ENCODE assay signal across 15 mouse cellular contexts in the genomic region with DNA sequence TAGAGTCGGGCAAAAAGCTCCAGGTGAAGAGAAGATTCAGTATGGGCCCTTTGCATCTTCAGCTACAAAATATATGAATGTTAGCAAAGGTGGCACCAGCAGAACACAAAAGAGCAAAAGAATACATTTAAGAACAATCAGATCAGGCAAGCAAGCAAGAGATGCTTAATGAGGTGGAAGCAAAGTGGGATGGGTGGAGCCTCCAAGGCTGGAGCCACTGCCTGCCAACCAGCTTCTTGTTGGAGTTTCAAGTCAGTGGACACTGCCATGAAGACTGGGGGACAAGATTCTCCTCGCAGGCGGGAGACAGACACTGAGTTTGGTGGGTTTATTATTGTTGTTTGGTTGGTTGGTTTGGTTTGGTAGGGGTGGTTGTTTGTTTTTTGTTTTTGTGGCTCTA.
"Had no signal": no experiment of that assay in that cellular context is flagged by ENCODE, and none has a peak within 500 bp of the region (broad histone marks: within the 10 kb centered on the region; RNA-seq: fewer than 3 reads in every experiment).

No protein-coding gene starts in this region.

- H3K4me3 ChIP-seq: limb, embryonic 15.5 days; liver, embryonic 15.5 days; lung, embryonic 15.5 days; megakaryocyte, embryonic 14.5 days; midbrain, embryonic 12.5 days; stomach, embryonic 15.5 days had no signal

- H3K27me3 ChIP-seq: liver, embryonic 15.5 days; lung, embryonic 15.5 days; megakaryocyte, embryonic 14.5 days; stomach, embryonic 15.5 days had no signal

- DNase-seq: kidney, adult 9 months; kidney, postnatal 36 days; left cerebral cortex, postnatal 4 days; lung, postnatal 14 days; right cerebral cortex, postnatal 14 days; thymus, postnatal 36 days had no signal

- H3K9me3 ChIP-seq: limb, embryonic 15.5 days; liver, embryonic 15.5 days; lung, embryonic 15.5 days; midbrain, embryonic 12.5 days; stomach, embryonic 15.5 days had no signal

- H3K27ac ChIP-seq: kidney, postnatal 0 days; limb, embryonic 15.5 days; liver, embryonic 15.5 days; lung, embryonic 15.5 days; macrophage; midbrain, embryonic 12.5 days; stomach, embryonic 15.5 days had no signal

- H3K4me2 ChIP-seq: limb, embryonic 15.5 days; liver, embryonic 15.5 days; lung, embryonic 15.5 days; midbrain, embryonic 12.5 days; stomach, embryonic 15.5 days had no signal

- H3K36me3 ChIP-seq: limb, embryonic 15.5 days; liver, embryonic 15.5 days; lung, embryonic 15.5 days; midbrain, embryonic 12.5 days; stomach, embryonic 15.5 days had no signal

- H3K4me1 ChIP-seq: limb, embryonic 15.5 days; liver, embryonic 15.5 days; lung, embryonic 15.5 days; megakaryocyte, embryonic 14.5 days; stomach, embryonic 15.5 days had no signal

- ATAC-seq: intestine, postnatal 0 days had no signal

- H3K9ac ChIP-seq: limb, embryonic 15.5 days; liver, embryonic 15.5 days; lung, embryonic 15.5 days; midbrain, embryonic 12.5 days; stomach, embryonic 15.5 days had no signal
